Mouse (Mus musculus): ENCODE data around the gene Arhgap31. TPM values are rescaled to one million over a fixed set of nuclear protein-coding genes. Genes with fewer than 3 reads are reported as not detected.

Arhgap31 gene
- 64.9 TPM for polyA plus RNA-seq (2017; shearing (Covaris generic))

DNA sequence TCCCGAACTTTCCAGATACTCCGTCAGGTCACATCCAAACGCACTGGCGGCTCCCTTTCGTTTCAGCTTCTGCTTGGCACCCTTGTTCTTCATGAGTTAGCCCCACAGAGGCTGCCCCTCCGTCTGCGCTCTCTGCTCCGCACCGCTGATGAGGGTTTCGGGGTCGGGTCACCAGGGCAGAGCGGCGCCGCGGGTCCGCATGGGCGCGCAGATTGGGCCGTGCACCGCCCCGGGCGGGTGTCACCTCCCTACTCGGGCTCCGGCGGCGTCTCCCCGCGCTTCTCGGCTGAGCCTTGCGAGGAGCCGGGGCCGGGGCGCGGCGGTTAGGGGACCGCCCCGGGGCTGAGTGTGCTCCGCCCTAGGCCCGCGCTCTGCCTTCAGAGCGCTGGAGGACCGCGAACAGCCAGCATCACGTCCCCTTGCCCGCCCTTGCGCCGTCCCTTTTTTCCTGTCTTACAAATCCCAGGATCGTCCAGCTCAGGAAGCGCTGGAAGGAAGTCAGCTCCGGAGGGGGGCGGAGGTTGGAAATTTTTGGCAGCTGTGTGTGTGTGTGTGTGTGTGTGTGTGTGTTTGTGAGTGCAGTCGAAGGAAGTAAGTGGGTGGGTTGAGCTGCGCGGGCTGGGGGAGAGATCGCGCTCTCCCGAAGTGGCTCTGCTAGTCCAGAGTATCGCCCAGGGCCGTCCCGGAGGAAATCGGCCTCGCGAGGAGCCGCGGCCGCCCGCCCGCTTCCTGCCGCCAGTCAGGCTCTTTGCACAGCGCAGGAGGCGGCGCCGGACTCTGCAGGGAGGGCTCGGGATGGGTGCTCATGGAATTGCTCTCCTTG lies at the start of gene Arhgap31:
Gene Arhgap31 (minus strand): TSS at position 694 of the 823 bp plus-strand sequence.

DNA sequence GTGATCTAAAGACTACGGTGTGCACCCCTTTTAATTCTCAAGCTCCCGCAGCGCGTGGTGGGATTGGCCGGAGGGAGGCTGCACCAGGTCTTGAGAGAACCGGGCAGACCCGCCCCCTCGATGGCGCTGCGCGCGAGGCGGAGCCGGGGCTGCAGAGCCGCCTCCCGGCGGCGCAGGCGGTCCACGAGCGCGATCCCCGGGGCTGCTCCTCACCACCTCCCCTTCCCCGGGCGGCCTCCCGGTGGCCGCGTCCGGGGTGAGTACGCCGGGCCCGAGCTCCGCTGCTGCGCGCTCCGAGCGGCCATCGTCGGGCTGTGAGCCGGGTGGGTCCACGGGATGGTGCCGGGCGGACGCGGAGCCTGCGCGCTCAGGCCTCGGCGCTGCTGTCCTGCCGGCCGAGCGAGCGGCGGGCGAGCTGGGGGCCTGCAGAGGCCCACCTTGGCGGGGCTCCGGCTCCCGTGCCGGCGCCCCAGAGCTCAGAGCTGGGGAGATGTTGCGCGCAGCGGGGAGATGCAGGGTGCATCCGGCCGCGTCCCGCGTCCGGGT lies 29.1 kb upstream of the Arhgap31 start, which contains the start of gene B4galt4:
Gene B4galt4 (plus strand): TSS at position 152 of the 546 bp plus-strand sequence.

DNA sequence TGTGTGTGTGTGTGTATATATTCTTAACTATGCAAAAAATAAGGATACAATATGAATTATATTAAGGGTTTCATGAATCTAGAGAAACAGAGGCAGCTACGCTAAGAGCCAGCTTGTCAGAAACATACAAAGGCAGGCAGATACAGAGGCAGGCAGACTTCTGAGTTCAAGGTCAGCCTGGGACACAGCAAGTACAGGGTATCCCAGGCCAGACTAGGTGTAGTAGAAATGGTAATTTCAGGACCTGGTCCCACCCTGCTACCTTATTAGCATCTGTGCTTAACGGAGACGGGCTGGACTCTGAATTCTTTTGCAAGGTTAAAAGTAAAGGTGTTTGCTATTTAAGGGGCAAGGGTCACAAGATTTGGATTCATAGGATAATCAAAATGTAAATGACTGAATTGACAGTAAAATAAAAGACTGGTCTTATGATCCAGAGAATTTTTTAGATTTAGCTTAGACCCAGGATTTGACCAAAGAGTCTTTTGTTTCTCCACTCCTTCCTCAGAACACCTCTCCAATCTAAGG lies 154.8 kb downstream of the Arhgap31 start, which contains the start of gene Tmem39a:
Gene Tmem39a (plus strand): TSS at position 478 of the 528 bp plus-strand sequence.

DNA sequence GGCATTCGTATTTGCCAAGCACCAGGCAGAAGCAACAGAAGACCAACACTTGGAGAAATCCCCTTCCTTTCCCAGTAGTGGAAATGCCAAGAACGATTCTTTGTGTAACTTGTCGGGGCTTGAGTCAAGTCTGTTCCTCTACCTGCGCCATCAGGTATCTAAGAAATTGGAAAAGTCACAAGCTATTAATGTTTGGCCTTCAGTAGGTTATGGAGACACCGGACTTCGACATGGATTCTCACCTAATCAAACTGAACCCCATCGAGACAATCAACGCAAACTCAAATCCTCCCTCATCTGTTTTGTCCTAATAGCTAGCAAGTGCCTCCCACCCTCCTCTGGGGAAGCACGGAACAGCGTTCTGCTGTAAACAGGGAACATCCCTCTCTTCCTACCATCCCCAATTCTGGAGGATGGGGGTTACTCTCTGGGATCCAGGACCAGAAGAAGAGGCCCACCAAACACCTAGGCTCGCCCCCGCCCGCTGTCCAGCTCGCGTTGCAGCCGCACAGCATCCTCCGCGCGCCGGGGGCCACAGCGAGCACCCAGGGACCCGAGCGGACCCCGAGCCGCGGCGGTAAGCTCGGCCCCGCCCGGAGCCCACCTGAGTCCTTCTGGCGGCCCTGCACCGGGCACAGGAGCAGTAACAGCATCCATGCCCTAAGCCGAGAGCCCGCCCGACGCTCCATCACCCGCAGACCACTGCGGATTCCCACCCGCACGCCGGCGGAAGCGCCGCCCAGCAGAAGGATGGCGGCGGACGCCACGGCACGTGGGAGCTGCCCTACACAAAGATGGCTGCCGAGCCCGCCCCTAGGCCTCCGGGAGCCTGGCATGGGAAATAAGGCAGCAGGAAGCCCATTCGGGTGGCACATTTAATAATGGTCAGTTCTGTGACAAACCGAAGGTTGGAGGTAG lies 163.3 kb downstream of the Arhgap31 start, which contains the start of gene Poglut1:
Gene Poglut1 (minus strand): TSS at position 780 of the 918 bp plus-strand sequence.

Other genes starting within 250 kb of the Arhgap31 start
- gene Timmdc1, start 190.6 kb downstream of the Arhgap31 start, polyA plus RNA-seq (2017; shearing (Covaris generic)): 3.9 TPM
- gene Poglut1, start 163.0 kb downstream of the Arhgap31 start, polyA plus RNA-seq (2017; shearing (Covaris generic)): 27.8 TPM
- 78.8 TPM for gene Tmem39a, start 154.6 kb downstream of the Arhgap31 start, polyA plus RNA-seq (2017; shearing (Covaris generic))
- 1.7 TPM for gene B4galt4, start 29.0 kb upstream of the Arhgap31 start, polyA plus RNA-seq (2017; shearing (Covaris generic))
- gene Upk1b, start 87.1 kb upstream of the Arhgap31 start, polyA plus RNA-seq (2017; shearing (Covaris generic)): not detected
- gene 4930435E12Rik, start 115.5 kb upstream of the Arhgap31 start, polyA plus RNA-seq (2017; shearing (Covaris generic)): not detected
- not detected for gene Igsf11, start 179.4 kb upstream of the Arhgap31 start, polyA plus RNA-seq (2017; shearing (Covaris generic))